Mouse (Mus musculus) lung, postnatal 10 days (tissue): ENCODE data around the gene Tex261.
"Not testable (repeated sequence)": the region's sequence is repeated elsewhere in the genome, so short reads cannot be mapped to it uniquely, and the experiment has no call there.

Experiments used
- DNase-seq: peaks from one replicate; pipeline ENCODE4 v3.0.0; 2021

The Tex261 gene

GRCm38 (mm10) chr6:83775638-83776293, at the start of gene Tex261:
Tex261 (minus strand) TSS chr6:83775813.
- DNase-seq = peak; percentile 94

- no peak for DNase-seq
Observed at GRCm38 (mm10) chr6:83821856-83822255, 46.2 kb upstream of the Tex261 start.

GRCm38 (mm10) chr6:83820727-83821515, 45.3 kb upstream of the Tex261 start:
- no peak for DNase-seq

GRCm38 (mm10) chr6:83818996-83819395, 43.4 kb upstream of the Tex261 start:
- no peak for DNase-seq

GRCm38 (mm10) chr6:83815801-83816200, 40.2 kb upstream of the Tex261 start:
- DNase-seq = no peak

- no peak for DNase-seq
Observed at GRCm38 (mm10) chr6:83802846-83803245, 27.2 kb upstream of the Tex261 start.

GRCm38 (mm10) chr6:83802033-83802432, 26.4 kb upstream of the Tex261 start:
- DNase-seq = no peak

GRCm38 (mm10) chr6:83796686-83797085, 21.1 kb upstream of the Tex261 start:
- DNase-seq = no peak

- peak; percentile 50 for DNase-seq
Observed at GRCm38 (mm10) chr6:83795492-83795900, 19.9 kb upstream of the Tex261 start.

- peak; percentile 96 for DNase-seq
Observed at GRCm38 (mm10) chr6:83794760-83795296, 19.2 kb upstream of the Tex261 start, which contains the start of gene Nagk. Nagk (plus strand) TSS chr6:83794982.

- DNase-seq = no peak
Observed at GRCm38 (mm10) chr6:83791251-83791890, 15.8 kb upstream of the Tex261 start.

GRCm38 (mm10) chr6:83790533-83790932, 14.9 kb upstream of the Tex261 start:
- DNase-seq = not testable (repeated sequence)

- DNase-seq = no peak
Observed at GRCm38 (mm10) chr6:83788554-83788953, 12.9 kb upstream of the Tex261 start.

- no peak for DNase-seq
Observed at GRCm38 (mm10) chr6:83786426-83786825, 10.8 kb upstream of the Tex261 start.

- DNase-seq = peak; percentile 75
Observed at GRCm38 (mm10) chr6:83779026-83779425, 3.4 kb upstream of the Tex261 start.

GRCm38 (mm10) chr6:83778306-83778705, 2.7 kb upstream of the Tex261 start:
- no peak for DNase-seq

- peak; percentile 43 for DNase-seq
Observed at GRCm38 (mm10) chr6:83774781-83775563, 641 bp downstream of the Tex261 start.

- no peak for DNase-seq
Observed at GRCm38 (mm10) chr6:83774126-83774525, 1.5 kb downstream of the Tex261 start.

GRCm38 (mm10) chr6:83768485-83768884, 7.1 kb downstream of the Tex261 start:
- peak; percentile 16 for DNase-seq

- no peak for DNase-seq
Observed at GRCm38 (mm10) chr6:83766982-83767381, 8.6 kb downstream of the Tex261 start.

- peak; percentile 51 for DNase-seq
Observed at GRCm38 (mm10) chr6:83762880-83763431, 12.7 kb downstream of the Tex261 start.

GRCm38 (mm10) chr6:83762344-83762743, 13.3 kb downstream of the Tex261 start, which contains the start of gene Ankrd53:
Ankrd53 (plus strand) TSS chr6:83762644.
- DNase-seq = no peak
